Mouse (Mus musculus): Measurements from ENCODE around the gene Ubxn10.
A peak's percentile ranks its signal among the peaks of the same experiment; 100 is the strongest.

Ubxn10 gene

GRCm38 (mm10) chr4:138729018-138729703 is 7.8 kb downstream of the Ubxn10 start:
- peak; percentile 75 for DNase-seq

- DNase-seq = no peak
These were observed 11.2 kb downstream of the Ubxn10 start for GRCm38 (mm10) chr4:138725751-138726150.

DNA sequence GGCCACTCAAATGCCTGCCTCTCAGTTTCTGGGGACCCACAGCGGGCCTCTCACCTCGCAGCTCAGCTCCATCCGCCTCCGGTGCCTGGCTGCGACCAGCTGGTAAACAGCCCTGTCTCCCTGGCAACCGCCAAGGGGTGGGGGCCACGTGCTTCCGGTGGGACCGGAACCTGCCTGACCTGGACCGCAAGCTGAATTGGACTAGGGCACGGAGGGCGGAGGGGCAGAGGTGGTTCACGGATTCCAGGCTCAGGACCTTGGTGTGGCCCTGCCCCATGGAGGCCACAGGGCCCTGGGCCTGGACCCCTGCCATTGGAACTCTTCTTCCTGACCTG is 11.9 kb downstream of the Ubxn10 start:
- peak; percentile 80 for DNase-seq

GRCm38 (mm10) chr4:138724354-138725126 is 12.4 kb downstream of the Ubxn10 start, which contains the start of gene Pla2g2c:
Gene Pla2g2c, plus strand, starts transcription at chr4:138724792.
- no peak for DNase-seq

GRCm38 (mm10) chr4:138723493-138724281 is 13.3 kb downstream of the Ubxn10 start:
- DNase-seq = peak; percentile 46

GRCm38 (mm10) chr4:138719264-138719596 is 17.7 kb downstream of the Ubxn10 start:
- no peak for DNase-seq

- no peak for DNase-seq
These were observed 18.2 kb downstream of the Ubxn10 start for GRCm38 (mm10) chr4:138718586-138719263.

- DNase-seq = no peak
These were observed 20.3 kb downstream of the Ubxn10 start for GRCm38 (mm10) chr4:138716697-138717096.

DNA sequence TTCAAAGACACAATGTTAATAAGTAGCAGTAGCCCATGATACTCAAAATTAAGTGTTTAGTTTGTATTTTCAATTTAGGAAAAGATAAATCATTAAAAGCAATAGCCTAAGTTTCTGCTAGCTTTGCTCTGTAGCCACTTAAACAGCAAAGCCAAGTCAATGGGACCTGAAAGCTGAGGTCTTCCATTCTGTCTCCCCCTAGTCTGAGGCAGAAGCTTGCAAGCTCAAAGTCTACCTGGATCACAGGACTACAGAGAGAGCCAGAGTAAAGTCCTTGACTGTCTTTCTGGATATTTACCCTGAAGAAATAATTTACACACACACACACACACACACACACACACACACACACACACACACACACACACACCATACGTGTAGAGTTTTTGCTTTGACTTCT is 22.8 kb downstream of the Ubxn10 start:
- no peak for DNase-seq

DNA sequence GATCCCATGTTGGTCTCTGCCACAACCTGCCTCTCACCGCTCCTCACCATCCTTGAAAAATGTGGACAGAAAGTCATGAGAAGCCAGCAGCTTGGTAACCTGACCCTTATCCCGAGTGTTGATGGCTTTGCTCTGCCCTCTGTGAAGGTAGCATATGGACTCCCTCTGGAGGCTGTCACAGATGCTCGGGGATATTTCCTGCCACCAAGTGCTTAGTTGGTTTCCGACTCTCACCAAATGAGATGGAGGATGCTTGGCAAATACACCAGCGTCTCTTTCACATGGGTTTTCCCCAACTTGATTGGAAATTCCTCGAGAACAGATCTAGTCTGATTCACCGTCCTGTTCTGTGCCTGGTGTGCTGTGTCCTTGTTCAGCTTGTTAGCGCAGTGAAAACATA is 24.3 kb downstream of the Ubxn10 start:
- DNase-seq = no peak

DNA sequence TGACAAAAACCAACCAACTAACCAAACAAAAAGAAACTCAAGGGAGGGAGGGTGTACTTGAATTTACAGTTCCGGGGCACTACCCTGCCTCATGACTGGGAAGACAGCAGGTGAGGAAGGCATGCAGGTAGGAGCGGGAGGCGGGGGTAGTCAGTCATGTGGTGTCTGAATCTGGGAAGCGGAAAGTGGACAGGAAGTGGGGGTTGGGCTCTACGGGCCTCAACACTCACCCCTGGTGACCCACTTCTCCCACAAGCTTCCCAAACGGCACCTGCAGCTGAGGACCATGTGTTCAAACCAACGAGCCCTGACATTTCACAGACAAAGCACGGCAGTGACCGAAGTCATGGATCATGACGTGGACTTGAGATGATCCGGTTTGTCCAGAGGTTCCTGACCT is 24.9 kb downstream of the Ubxn10 start:
- DNase-seq = no peak

DNA sequence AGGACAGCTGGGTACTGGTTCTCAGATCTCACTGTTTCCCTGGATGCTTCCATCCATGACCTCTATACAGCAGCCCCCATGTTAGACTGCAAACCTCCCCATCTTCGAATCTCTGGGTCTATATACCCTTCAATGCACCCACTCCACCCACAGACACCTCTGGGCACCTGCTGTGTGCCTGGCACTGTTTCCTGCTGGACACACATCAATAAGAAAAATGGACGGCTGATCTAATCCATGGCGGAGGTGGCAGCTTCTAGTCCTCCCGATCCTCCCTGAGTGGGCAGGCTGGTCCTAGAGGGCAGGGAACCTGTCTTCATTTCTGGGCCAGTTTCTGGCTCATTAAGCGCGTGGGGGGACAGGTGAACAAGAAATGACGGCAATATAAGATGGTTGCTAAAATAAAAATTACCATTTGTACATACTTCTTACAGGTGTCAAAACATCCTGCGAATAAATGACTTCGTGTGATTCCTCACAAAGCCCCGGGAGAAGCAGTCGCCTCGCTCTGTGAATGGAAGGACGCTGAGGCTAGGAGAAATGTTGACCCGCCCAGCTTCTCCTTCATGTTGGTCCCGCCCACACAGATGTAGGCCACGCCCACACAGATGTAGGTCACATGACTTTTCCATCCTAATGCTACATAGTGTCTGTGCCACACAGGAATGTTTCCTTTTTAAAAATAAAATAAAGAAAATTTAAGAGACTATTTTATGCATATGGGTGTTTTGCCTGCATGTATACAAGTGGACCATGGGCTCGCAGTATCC is 25.7 kb downstream of the Ubxn10 start:
- no peak for DNase-seq

DNA sequence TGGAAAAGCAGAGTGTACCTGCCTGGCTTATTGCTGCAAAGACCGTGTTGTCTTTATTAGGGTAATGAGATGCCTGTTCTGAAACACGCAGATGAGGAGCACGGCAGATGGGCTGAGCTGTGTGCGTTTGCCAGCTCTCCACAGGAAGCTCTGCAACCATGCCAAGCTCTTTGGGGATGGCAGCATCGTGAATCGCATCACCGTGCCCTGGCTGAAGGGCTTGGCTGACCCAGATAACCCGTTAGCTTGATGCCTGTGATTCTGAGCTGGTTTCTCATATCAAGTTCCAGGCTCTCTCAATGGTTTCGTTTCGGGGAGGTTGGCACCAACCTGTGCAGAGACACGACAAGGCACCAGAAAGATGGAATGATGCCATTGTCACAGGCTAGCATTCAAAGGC is 26.3 kb downstream of the Ubxn10 start:
- no peak for DNase-seq

DNA sequence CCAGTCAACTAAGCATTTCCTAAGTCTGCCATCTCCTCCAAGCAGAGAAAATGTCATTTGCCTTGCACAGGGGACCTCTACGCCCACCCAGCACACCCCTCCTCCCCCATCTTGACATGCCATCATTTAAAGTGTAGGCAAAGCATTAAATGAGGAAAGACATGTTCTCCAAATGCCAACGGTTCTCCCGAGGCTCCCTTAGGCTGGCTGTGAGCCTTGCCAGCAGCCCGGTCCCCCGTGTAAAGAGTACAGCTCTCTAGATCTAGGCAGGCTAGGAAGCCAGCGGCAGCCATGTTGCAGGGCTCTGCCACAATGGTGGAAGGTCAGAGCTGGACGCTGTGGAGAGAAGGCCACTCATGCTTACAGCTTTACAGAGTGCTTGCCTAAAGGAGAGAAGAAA is 27.0 kb downstream of the Ubxn10 start:
- no peak for DNase-seq

DNA sequence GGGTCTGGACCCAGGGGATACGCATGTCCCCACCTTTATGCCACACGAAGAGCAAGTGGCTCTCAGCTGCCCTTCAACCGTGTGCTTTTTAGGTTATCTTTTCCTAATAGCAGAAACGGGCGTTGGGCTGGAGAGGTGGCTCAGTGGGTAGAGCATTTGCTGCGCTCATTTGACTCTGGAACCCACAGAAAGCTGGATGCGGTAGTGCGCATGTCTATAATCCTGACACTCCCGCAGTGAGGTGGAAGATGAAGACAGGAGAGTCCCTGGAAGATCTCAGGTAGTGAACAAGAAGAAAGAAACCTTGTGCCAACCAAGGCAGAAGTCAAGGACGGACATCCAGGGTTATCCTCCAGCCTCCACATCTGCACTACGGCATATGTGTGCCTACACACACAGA is 27.7 kb downstream of the Ubxn10 start:
- no peak for DNase-seq

GRCm38 (mm10) chr4:138708636-138709035 is 28.3 kb downstream of the Ubxn10 start:
- DNase-seq = peak; percentile 79

DNA sequence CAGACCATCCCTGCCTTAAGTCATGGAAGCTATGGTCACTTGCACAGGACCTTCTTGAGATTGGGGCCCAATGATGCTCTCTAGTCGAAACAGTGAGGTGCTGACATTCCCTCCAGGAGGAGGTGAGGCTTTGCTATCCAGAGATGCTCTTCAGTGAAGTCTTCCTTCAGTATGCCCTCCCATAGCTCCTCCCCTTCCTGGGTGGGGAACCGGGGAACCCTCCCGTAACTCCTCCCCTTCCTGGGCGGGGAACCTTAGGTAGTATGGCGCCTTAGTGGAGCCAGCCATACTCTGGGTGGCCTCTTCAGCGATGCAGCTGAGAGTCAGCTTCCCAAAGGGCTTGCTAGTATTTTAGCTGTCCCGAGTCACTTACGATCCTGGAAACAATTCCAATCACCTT is 30.3 kb downstream of the Ubxn10 start:
- no peak for DNase-seq

DNA sequence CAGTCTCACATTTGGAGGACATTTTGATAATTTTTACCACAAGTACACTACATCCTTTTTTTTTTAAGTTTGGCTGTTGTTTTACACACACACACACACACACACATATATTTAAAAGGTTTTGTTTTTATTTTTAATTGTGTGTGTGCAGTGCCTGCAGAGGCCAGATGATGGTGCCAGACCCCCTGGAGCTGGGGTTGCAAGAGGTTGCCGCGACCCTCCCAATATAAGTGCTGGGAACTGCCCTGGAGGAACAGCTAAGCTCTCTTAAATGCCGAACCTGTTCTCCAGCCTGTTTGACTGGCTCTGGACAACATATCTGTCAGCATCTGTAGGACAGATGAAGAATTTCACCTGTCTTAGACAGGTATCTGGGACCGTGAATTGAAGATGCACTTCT is 32.8 kb downstream of the Ubxn10 start:
- DNase-seq = no peak

DNA sequence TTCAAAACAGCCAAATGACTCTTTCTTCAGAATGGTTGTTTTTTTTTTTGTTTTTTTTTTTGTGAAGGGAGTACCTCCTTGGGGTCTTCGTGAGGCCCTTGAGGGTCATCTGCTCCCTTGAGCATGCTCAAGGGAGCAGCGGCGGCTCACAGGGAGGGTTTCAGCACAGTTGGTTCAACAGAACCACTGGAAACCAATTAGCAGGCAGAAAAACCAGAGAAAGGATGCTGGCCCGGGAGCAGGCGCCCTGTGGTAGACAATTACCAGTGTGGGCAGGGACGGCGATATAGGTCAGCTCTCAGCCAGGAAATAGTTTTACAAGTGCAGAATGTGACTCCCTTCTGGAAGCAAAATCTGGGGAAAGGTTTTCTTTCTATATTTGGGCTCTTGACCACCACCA is 33.4 kb downstream of the Ubxn10 start:
- DNase-seq = no peak

DNA sequence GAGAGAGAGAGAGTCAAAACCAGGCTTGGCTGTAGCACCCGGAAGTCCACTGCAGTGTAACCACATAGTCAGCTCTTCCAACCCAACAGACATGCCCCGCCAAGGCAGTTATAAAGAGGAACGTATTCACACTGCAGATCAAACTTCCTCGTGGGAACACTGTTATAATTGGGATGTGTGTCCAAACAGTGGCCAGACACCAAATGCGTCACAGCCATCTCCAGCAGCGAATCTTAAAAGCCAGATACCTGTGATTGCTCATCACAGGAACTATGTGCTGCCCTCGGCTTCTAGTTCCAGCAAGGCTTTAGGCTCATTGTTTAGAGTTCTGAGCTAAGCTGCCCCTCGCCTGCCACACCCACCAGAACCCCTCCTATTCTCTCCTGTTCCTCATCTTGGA is 34.4 kb downstream of the Ubxn10 start:
- no peak for DNase-seq

DNA sequence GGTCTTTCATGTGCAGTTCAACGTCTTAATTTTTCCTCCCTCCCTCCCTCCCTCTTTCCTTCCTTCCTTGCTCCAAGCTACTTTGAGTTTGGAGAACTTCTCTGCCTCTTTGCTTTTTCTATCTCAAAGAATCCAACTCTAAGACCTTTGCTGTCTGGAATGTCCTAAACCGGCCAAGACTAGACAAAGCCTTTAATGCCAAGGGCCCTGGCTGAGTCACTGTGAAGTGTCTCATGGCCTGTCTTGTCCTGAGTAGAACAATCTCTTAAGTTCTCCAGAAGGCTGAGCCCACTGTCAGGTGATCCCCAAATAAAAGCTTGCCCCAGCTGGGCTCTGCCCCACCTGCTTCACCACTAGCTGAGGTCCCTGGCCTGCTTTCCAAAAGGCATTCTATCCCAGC is 34.9 kb downstream of the Ubxn10 start:
- DNase-seq = no peak

GRCm38 (mm10) chr4:138701111-138701510 is 35.9 kb downstream of the Ubxn10 start:
- DNase-seq = no peak

Data from lung, postnatal 36 days (tissue).